Mouse (Mus musculus) brain, embryonic 18.5 days (tissue): Measurements from ENCODE around the gene Arhgef3.

Source experiments
- DNase-seq: peaks from one replicate; pipeline ENCODE4 v3.0.0-alpha.2; 2012; ENCODE audit warnings: low read depth, low spot score

Gene Arhgef3

DNA sequence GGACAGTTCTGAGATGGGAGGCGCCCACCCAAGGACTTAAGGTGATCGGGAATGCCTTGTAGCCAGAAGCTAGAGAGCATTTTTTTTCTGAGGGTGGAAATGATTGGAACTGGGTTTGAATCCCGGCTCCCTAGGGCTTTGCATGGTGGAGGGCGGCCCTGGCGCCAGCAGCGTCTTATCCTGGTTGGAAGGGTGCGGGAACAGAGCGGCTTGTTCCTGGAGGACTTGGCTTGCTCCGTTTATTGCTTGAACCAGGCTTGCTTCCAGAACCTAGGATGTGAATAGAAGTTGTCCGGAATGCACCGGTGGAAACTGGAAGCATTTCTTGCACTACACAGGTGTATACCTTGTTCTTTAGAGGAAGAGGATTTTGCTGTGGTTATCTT is 569 bp downstream of the Arhgef3 start:
- DNase-seq, result no peak

DNA sequence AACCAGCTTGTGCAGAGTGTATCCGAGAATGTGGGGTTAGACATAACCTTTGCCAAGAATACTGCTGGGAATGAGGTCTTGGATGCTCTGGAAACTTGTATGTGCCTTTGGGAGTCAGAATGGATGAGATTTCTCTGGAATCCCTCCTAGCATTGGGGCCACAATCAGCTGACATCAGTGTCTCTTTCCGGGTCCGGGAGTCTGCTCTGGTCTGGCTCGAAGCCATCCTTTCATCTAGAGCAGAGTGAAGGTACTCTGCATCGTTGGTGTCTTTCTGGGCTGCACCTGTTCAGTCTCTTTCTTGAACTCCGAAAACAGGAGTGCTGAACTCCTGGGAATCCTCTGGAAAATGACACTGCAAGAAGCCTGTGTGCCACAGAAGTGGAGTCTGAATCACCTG is 1.3 kb downstream of the Arhgef3 start:
- no peak for DNase-seq

DNA sequence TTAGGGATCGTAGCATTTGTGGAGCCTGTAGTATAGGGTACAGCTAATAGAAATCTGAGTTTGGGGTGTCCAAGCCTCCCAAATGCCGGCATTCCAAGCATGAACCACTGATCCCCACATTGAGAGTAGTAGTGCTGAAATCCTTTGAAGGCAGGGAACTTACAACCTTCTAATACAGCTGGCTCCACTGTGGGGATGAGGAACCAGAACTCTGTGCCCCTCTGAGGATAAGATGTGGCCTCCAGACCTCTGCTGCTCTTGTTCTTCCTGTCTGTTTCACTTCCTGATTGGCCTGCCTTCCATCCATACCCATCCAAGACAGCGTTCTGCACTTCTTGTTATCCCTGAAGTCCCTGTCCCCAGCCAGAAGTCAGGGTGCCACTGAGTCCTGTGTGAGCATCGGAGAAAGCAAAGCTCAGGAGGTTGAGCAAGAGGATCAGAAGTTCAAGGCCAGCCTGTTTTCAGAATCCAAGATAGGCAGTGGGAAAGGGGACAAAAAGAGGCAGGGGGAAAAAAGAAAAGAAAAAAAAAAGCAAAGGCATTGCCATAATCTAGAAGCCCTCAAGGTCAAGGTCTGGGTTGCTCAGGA is 2.0 kb downstream of the Arhgef3 start:
- no peak for DNase-seq

DNA sequence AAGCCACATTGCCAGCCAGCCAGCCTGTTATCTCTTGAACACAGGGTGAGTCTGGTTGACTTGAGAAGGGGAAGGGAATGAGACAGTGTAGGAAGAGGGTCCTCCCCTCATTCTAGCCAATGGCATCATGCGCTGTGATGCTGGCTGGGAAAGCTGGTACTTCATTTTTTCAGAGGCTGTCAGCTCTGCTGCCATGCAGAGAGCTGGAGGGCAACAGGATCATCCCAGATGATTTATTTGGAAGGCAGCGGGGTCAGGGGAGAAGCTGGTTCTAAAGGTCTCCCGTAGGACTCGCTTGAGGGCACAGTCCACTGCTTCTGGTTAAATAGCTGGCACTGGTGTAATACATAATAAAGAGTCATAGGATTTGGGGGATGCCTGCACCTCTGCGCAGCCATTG is 3.8 kb downstream of the Arhgef3 start:
- no peak for DNase-seq

DNA sequence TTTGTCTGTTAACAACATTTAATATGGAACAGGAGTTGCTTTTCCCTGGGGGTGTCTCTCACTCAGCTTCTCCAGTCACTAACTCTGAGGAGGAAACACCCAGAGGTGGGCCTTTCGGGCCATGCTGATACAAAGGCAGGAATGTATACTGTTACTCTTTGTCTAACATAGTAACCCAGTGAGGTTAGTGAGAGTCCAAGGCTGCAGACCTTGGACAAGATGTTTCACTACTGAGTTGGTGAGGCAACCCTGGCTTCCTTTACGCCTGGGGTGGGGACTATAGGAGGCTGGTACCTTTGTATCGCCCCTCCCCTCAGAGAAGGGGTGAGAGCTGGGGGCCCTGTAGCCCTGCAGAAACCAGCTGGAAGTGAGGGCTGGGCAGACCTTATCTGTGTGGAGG is 7.9 kb downstream of the Arhgef3 start:
- DNase-seq, result no peak

DNA sequence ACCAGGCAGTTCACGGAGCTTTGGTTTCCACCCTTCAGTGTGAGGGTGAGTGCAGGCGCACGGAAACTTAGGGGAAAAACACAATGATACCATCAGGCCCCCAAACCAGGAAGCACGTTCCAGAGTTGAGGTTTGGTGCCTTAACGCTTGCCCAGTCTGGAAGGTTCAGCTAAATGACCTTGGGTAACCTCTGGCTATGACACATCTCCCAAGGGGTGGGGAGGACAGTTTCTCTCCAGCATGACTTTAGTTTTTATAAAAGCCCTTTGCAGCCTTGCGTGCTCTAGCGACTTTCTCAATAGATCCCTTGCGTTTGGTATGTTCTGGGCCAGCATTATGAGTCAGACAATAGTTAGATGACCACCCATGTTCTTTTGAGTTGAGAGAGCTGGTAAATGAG is 8.8 kb downstream of the Arhgef3 start:
- no peak for DNase-seq

DNA sequence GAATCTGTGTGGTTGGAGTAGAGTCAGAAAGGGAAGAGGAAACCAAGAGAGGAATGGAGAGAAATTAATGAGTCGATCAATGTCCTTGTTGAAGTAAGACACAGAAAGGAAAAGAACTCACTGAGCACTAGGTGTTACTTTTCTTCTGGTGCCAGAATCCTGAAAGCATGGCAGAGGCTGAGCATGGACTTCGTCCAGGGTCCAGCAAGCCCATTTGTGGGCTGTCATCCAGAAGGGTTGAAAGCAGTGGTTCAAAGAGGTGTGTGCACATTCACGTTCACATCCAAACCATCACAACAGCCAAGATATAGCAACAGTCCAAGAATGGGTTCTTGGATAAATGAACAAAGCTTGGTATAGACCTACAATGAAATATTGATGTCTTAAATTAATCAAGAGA is 15.3 kb downstream of the Arhgef3 start:
- DNase-seq, result no peak

DNA sequence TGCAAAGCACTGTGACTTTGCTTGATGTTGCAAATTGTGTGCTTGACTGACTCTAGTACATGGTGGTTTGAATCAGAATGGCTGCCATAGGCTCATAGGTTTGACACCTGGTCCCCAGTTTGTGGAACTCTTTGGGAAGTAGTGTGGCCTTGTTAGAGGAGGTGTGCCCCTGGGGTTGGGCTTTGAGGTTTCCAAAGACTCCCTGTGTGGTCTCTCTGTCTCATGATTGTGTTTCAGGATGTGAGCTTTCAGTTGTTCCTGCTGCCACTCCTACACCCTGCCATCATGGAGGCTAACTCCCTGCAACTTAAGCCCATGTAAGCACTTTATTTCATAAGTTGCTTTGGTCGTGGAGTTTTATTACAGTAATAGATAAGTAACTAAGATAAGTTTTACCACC is 16.0 kb downstream of the Arhgef3 start:
- no peak for DNase-seq

DNA sequence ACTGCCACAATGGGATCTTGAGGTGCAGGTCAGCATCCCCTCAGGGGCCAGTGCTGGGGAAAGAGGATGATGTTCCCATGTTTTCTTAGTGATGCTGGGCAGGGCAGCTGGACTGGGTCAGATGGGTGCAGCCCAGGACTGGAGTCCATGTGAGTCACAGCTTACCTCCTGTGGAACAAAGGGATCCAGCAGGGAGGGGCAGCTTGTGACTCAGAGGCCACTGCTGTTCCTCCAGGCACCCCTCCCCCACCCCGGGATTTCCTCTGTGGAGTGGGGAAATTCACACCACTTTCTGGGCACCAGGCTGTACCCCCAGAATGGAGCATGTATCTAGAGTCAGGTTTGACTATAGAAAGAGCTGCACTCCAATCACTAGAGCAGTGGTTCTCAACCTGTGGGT is 16.8 kb downstream of the Arhgef3 start:
- DNase-seq, result no peak

DNA sequence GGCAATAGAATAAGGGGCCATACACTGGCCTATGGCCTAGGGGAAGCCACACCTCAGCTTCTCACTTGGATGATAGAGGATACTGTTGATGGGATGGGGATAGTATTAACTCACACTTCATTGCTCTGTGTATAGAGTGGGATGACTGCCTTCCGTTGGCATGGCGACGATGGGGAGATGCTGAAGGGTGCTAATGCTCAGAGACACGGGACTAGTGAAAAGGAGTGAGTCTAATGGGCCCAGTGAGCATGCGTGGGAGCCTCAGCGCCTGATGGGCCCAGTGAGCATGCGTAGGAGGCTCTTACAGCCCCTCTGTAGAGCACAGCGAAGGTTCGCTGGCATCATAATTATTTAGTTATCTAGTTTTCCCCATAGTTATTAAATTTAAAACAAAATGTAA is 24.2 kb downstream of the Arhgef3 start:
- no peak for DNase-seq

DNA sequence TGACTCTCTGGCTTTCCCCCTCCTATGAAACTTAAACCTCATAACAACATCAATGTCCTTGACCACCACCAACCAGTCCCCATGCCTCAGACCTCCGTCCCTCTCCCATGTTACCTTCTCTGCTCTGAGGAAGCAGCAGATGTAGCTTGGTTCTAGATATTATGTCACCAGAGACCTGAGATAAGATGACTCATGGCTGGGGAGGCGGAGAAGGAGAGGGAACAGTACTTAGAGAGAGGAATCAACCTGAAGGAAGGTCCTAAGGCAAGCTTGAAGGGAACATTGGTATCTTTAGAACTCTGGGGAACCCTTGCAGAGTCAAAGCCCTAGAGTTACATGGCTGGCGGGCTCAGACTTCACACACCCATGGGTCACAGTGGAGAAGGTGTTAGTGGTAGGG is 25.3 kb downstream of the Arhgef3 start:
- no peak for DNase-seq

DNA sequence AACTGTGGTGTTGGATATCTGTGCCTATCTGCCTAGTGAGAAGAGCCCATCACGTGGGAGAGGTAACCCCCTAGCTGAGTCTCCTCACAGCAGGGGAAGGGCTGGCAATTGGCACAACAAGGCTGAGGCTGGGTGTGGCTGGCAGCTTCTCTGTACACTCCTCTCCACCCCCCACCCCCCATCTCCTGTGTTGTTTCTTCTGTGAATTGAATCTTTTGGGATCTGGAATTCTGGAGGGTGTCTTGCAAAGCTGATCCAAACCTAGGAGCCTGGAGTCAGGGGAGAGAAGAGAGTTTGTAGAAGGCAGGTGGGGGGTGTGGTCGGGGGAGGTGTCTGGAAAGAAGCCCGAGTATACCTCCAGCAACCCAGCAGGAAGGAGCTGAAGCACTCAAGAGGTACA is 26.8 kb downstream of the Arhgef3 start:
- DNase-seq, result no peak

DNA sequence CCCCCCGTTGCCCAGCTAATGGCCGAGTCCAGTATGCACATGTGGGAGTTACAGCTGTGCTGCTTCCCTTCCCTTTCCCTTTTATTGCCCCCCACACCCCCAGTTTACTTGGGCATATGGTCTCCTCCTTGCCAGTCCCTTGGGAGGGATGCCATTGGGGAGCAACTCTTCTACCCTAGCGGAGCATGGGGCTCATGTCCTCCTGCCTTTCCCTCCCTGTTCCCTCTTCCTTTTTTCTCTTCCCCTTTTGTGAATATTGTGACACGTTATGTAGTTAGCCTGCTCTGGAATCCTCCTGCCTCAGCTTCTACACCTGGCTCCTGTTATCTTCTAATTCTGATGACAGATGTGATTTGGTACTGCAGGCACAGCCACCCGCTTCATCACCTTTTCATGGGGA is 28.0 kb downstream of the Arhgef3 start:
- no peak for DNase-seq

DNA sequence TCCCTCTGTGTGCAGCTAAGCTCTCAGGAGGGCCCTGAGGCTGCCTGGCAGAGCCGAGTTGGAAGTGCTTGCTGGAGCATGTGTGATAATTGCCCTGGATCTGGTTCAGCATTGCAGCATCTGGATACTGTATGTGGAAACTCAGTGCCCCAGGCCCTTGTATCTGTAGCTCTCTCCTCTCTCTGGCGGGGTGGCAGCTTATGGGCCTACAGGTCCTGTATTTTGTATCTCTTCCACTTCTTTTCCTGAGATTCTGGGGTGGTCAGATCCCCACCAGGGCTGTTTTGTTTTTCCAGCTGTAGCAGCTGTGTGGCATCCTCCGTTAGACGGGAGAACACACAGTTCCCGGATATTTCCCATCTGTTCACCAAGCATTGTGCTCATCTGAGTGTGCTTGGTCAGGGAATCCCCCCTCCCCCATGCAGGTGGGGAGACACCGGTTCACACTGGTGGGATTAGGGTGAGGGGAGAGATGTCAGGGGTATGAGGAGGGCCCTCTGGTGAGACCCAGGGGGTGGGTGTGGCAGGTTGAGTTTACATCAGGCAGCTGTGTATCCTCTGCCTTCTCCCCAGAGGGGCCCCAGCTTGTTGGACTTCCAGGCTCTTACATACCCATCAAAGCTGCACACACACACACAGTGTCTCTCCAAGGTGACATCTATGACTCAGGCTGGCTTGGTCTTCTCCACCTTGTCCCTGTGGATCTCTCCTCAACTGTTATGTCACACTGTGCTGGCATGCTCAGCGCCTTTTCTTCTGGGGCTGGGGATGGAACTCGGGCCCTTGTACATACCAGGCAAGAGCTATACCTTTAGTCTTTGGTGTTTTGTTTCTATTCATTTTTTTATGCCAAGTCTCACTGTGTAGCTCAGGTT is 30.7 kb downstream of the Arhgef3 start:
- no peak for DNase-seq

DNA sequence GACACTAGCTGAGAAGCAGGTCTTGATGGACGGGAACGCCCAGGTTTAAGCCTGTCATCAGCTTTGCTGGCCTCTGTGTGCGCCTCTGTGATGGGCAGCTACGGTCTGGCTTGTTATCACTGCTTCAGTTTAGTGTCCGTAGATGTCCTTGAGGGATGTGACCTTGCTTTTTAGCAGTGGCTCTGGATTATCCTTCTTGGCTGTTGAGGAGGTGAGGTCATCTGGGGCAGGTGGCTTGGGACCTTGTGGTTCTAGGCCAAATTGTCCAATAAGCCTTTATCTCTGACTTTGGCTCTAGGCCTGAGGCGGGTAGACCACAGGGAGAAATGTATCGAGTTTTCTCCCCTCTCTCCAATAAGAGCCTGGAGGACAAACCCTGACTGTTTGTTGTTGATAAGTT is 33.0 kb downstream of the Arhgef3 start:
- DNase-seq, result no peak

DNA sequence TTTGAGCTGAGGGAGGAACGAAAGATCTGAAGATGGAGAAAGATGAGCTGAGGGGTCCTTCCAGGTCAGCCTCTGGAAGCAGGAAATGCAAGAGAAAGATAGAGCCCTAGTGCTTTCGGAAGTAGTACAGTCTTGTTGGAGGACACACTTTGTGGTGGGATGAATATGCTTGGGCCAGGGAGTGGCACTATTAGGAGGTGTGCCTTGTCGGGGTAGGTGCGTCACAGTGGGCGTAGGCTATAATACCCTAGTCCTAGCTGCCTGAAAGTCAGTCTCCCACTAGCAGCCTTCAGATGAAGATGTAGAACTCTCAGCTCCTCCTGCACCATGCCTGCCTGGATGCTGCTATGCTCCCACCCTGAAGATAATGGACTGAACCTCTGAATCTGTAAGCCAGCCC is 34.7 kb downstream of the Arhgef3 start:
- DNase-seq, result no peak

DNA sequence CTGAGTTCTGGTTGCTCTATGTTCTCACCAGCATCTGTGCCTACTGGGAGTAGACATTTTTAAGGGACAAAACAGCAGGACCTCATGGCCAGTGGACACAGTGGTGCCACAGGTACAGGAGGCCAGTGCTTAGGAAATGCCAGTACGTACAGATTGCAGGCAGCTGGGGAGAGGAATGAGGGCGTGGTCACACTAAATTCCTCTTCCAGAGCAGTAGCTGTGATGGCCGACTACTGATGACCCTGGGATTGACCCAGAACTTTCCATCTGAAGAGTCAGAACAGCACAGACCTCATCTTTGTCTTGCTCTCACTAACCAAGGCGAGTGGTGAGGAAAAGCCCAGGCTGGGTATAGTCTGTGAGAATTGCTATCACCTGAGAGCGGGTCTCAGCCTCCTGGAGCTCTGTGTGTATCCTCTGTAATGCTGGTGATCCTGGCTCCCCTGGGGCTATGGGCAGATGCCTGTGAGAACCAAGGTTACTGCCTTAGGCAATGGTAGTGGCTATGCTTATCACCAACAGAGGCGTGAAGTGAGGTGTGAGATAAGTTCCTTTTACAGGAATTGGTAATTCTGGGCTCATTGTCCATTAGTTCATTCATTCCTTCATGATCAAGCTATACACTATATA is 35.4 kb downstream of the Arhgef3 start:
- no peak for DNase-seq

DNA sequence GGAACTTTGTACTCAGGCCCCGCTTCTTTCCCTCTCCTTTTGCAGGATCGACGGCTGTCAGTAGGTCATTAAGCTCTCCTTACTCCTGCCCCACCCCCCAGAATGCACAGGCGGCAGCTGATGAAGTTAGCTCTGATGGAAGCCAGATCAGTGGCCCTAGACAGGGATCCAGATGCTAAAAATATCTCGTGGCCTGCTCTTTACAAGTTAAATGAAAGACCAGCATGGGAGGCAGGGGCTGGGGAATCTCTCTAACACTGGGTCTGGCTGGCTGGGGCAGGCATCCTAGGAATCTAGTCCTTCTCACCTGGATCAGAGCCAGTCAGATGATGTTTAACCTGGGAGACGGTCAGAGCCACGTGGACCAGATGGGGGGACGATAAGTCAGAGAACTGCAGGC is 36.7 kb downstream of the Arhgef3 start:
- no peak for DNase-seq

DNA sequence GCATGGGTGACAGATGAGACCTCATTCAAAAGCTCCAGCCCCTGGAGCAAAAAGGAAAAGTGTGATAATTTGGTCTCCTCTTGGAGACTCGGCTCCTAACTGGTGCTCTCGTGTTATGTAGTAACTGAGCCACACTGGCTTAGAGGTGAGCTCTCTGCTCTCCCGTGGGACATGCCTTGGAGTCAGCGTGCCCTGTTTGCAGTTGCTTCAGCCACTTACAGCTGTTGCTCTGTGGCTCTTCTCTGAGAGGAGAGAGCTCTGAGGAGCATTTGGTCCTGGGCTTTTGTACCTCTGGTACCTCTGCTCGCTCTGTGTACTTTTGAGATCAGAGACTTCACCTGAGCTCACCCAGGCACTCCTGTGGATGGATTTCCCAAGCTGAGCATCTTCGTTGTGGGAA is 40.4 kb downstream of the Arhgef3 start:
- no peak for DNase-seq

DNA sequence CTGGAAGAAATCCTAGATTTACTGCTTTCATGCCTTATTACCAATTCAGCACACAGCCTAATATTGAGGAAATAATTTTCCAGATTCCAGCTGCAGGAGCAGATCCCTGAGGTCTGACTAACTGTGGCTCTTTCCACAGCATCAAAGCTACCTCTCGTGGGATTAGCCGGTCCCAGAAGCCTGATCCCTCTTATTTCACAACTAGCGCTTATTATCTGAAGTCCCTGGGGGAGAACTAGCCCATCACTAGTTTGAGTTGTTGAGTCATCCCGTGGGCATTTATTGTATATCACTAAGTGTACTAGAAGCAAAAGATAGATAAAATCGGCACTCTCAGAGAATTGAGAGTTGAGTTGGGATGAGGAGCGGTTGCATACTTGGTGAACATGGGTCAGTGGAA is 41.3 kb downstream of the Arhgef3 start:
- DNase-seq, result no peak

DNA sequence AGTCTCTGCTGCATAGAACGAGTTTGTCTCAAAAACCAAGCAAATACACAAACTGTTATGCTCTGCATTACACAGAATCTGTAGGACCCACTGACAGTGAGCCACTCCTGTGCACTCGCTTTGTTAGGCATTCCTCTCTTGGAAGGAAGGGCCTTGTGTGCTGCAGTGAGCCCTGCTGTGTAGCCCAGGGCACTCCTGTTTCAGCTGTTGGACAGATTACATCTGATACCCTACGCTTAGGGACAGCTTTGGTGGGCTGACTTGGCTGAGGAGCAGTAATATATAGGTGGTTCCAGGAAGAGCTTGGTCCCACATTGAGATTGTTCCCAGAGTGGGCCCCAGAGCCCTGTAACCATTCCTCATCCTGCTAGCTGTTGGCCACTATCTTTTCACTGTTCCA is 43.4 kb downstream of the Arhgef3 start:
- no peak for DNase-seq

DNA sequence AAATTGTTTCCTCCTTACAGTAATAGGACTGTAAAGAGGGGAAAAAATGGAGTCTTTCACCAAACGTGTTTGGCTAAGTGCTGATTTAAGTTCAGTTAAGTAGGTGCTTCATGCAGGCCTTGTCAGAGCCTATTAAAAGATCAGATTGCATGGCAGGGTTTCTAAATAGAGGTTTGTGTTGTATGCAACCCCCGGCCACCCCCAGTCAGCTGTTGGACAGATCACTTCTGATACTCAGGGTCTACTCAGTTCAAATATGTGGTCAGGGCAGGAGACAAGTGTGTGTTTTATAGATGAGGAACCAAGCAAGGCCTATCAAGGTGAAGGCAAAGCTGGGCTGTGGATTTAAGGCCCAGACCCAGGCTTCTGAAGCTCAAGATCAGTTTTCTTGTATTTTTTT is 44.1 kb downstream of the Arhgef3 start:
- no peak for DNase-seq

DNA sequence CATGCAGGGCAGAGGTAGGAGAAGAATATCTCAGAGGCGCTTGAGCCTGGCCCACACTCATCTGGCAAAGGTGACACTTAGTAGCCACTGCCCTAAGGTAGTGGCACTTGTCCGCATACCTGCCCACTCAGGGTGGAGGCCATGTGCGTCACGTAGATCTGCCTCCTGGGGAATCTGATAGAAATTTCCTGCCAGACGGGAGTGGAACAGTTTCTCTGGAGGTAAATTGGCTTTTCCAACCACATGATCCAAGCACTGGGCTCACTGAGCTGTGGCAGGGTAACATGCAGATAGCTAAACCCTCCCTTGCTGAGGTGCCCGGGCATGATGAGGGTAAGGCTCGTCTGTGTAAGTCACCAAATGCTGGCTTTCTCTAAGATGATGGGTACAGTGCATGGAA is 46.1 kb downstream of the Arhgef3 start:
- DNase-seq, result no peak
